Mouse (Mus musculus): ENCODE data around the gene Hoxc6. TPM values are rescaled to one million over a fixed set of nuclear protein-coding genes. Genes with fewer than 3 reads are reported as not detected.

Hoxc6 gene
- polyA plus RNA-seq, 1 experiment from 2014 or later = not detected

DNA sequence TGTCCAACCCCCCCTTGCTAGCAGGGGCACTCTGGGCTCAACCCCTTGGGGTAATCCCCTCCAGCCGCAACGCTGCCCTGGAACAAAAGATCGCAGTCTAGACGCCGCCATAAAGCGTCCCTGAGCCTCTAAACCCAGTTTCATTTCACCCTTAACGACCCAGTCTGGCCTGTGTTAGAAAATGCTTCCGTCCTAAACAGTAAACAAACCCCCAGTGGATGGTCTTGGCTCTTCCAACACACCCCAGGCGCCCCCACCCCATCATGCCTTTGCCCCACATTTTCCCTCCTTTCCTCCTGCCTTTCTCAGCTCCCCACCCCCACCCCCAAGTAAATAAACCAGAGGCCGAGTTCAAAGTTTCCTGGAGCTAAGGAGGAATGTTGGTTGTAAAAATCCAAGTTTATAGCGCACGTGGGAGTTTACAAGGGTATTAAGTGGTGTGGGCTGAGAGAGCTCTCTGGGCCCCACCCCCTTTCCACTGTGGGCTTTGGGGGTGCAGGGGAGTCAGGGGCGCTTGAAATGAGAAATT is 38.3 kb upstream of the Hoxc6 start:
- no peak for ATAC-seq
- Histone ChIP-seq H3K4me2 (ENCODE audit: low read length) (no peak overlapping the region), H3K27me3 (ENCODE audit: control insufficient read depth, insufficient read depth, low read depth, low read length) (peaks cover 86% of the 10 kb centered on the region), H3K4me1 (ENCODE audit: control insufficient read depth, insufficient read depth, low read length) (no peaks in the 10 kb centered on the region), H3K9me3 (replicated peaks; ENCODE audit: control insufficient read depth, low read length, poor library complexity, severe bottlenecking) (no peaks in the 10 kb centered on the region), H3K36me3 (ENCODE audit: control insufficient read depth, insufficient read depth, low read length) (no peaks in the 10 kb centered on the region), H3K4me3 (ENCODE audit: low read depth, low read length) (no peak overlapping the region), H3K27ac (ENCODE audit: low read length) (no peak overlapping the region), H3K9ac (ENCODE audit: low read depth, low read length) (no peak overlapping the region)
- WGBS = 1% methylated on average over 13 of the region's 13 CpGs

DNA sequence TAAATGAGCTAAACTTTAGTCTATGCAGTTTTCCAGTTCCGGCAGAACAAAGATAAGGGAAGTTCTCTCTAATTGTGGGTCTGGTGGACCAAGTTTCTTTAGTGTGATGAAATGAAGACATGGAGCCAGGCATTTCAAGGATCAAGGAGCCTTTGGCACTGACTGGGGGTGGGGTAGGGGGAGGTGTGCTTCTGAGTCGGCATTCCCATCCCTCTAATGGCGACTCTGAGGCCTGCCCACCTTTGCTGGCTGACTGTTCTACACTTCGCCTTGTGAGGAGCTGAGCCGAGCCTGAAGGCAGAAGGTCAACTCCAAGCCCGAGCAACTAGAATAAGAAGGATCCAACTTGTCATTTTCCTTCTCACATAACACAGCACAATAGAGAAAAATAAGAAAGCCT is 36.3 kb upstream of the Hoxc6 start:
- WGBS = 6% methylated on average over 6 of the region's 6 CpGs
- no peak for ATAC-seq
- H3K27ac ChIP-seq (ENCODE audit: low read length) = no peak overlapping the region
- peaks cover 2% of the 10 kb centered on the region; the same call in 1 of the 2 replicates for H3K4me1 ChIP-seq (ENCODE audit: control insufficient read depth, insufficient read depth, low read length)
- no peak overlapping the region for H3K4me3 ChIP-seq (ENCODE audit: low read depth, low read length)
- no peaks in the 10 kb centered on the region for H3K9me3 ChIP-seq (replicated peaks; ENCODE audit: control insufficient read depth, low read length, poor library complexity, severe bottlenecking)
- H3K9ac ChIP-seq (ENCODE audit: low read depth, low read length) = no peak overlapping the region
- H3K27me3 ChIP-seq (ENCODE audit: control insufficient read depth, insufficient read depth, low read depth, low read length) = peaks cover 88% of the 10 kb centered on the region
- H3K36me3 ChIP-seq (ENCODE audit: control insufficient read depth, insufficient read depth, low read length) = no peaks in the 10 kb centered on the region
- H3K4me2 ChIP-seq (ENCODE audit: low read length) = no peak overlapping the region

- no peak overlapping the region for H3K9ac ChIP-seq (ENCODE audit: low read depth, low read length)
- H3K36me3 ChIP-seq (ENCODE audit: control insufficient read depth, insufficient read depth, low read length) = no peaks in the 10 kb centered on the region
- no peak overlapping the region for H3K27ac ChIP-seq (ENCODE audit: low read length)
- ATAC-seq = no peak
- peaks cover 3% of the 10 kb centered on the region; the same call in 1 of the 2 replicates for H3K4me1 ChIP-seq (ENCODE audit: control insufficient read depth, insufficient read depth, low read length)
- no peaks in the 10 kb centered on the region for H3K9me3 ChIP-seq (replicated peaks; ENCODE audit: control insufficient read depth, low read length, poor library complexity, severe bottlenecking)
- peaks cover 88% of the 10 kb centered on the region for H3K27me3 ChIP-seq (ENCODE audit: control insufficient read depth, insufficient read depth, low read depth, low read length)
- WGBS = 2% methylated on average over 13 of the region's 13 CpGs
- no peak overlapping the region for H3K4me2 ChIP-seq (ENCODE audit: low read length)
- no peak overlapping the region for H3K4me3 ChIP-seq (ENCODE audit: low read depth, low read length)
Observed at GRCm38 (mm10) chr15:102962492-102962891, 35.6 kb upstream of the Hoxc6 start.

DNA sequence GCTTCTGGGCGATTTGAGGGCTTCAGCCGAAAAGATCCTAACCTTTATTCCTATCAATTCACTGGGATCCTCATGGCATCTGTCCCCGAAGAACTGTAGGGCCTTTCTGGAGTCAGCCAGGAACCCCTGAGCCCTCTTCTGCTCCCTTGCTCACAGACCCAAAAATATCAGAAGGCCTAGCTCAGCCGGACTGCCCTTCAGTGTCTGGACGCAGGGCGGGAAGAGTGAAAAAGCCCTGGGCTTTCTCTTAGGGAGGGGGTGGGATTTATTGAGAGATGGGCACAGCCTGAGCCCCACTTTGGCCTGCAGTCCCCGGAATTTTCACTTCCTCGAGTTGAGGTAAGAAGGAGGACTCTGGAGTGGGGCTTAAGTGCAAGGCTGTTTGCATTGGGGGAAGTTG is 34.8 kb upstream of the Hoxc6 start:
- peaks cover 87% of the 10 kb centered on the region for H3K27me3 ChIP-seq (ENCODE audit: control insufficient read depth, insufficient read depth, low read depth, low read length)

DNA sequence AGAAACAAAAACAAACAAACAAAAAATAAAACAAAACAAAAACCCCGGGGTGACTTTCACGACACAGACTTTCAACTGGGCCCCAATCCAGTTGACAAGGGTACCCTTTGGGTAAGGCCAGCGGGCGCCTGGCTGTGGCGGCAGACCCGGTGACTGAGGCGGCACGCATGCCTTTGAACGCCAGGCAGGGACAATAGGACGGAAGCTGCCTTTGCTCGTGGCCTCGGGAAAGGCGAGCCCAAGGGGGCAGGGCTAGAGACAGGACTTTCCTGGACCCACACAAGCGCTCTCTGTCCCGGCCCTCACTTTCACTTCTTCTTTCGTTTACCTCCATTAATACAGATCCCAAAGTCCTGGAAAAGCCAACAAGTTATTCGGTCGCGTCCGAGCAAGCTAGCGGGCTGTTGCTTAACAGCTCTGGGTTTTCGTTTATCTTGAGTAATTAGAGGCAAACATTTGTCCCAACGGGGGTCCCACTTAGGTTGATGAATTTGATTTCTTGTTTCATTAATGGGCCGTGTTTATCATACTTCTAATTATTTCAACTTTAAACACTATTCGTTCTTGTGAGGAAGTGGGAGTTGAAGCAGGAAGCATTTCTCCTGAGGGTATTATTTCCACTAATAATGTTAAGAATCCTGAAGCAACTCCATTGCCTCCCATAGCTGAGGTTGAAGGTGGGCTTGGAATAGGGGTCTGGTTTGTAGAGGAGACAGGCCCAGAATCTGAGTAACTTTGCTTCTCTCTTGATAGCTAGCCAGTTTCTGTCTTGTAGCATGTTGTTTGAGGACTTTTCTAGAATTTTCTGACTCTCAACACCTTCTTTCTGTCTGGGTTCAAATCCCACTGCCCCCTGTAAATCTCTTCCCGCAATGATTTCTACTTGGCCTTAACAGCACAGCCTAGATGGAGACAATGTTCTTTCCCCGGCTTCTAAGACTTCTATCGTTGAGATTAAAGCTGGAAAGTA is 34.1 kb upstream of the Hoxc6 start:
- Histone ChIP-seq H3K27me3 (ENCODE audit: control insufficient read depth, insufficient read depth, low read depth, low read length) (peaks cover 87% of the 10 kb centered on the region), H3K9ac (ENCODE audit: low read depth, low read length) (no peak overlapping the region), H3K4me2 (ENCODE audit: low read length) (no peak overlapping the region), H3K36me3 (ENCODE audit: control insufficient read depth, insufficient read depth, low read length) (no peaks in the 10 kb centered on the region), H3K4me3 (ENCODE audit: low read depth, low read length) (no peak overlapping the region), H3K27ac (ENCODE audit: low read length) (no peak overlapping the region), H3K4me1 (ENCODE audit: control insufficient read depth, insufficient read depth, low read length) (peaks cover 3% of the 10 kb centered on the region; the same call in 1 of the 2 replicates), H3K9me3 (replicated peaks; ENCODE audit: control insufficient read depth, low read length, poor library complexity, severe bottlenecking) (no peaks in the 10 kb centered on the region)
- WGBS = 2% methylated on average over 28 of the region's 28 CpGs
- ATAC-seq = no peak

More for the DNA sequence above, 34.8 kb upstream of the Hoxc6 start:
- H3K9ac ChIP-seq (ENCODE audit: low read depth, low read length) = no peak overlapping the region
- H3K4me3 ChIP-seq (ENCODE audit: low read depth, low read length) = no peak overlapping the region
- H3K36me3 ChIP-seq (ENCODE audit: control insufficient read depth, insufficient read depth, low read length) = no peaks in the 10 kb centered on the region
- WGBS = 1% methylated on average over 8 of the region's 8 CpGs
- peaks cover 3% of the 10 kb centered on the region; the same call in 1 of the 2 replicates for H3K4me1 ChIP-seq (ENCODE audit: control insufficient read depth, insufficient read depth, low read length)
- no peak overlapping the region for H3K4me2 ChIP-seq (ENCODE audit: low read length)
- H3K9me3 ChIP-seq (replicated peaks; ENCODE audit: control insufficient read depth, low read length, poor library complexity, severe bottlenecking) = no peaks in the 10 kb centered on the region
- no peak overlapping the region for H3K27ac ChIP-seq (ENCODE audit: low read length)
- ATAC-seq = no peak

- WGBS = 3% methylated on average over 26 of the region's 26 CpGs
- no peak overlapping the region for H3K27ac ChIP-seq (ENCODE audit: low read length)
- H3K9me3 ChIP-seq (replicated peaks; ENCODE audit: control insufficient read depth, low read length, poor library complexity, severe bottlenecking) = no peaks in the 10 kb centered on the region
- peaks cover 3% of the 10 kb centered on the region; the same call in 1 of the 2 replicates for H3K4me1 ChIP-seq (ENCODE audit: control insufficient read depth, insufficient read depth, low read length)
- no peaks in the 10 kb centered on the region for H3K36me3 ChIP-seq (ENCODE audit: control insufficient read depth, insufficient read depth, low read length)
- no peak overlapping the region for H3K9ac ChIP-seq (ENCODE audit: low read depth, low read length)
- ATAC-seq = no peak
- H3K4me2 ChIP-seq (ENCODE audit: low read length) = no peak overlapping the region
- peaks cover 90% of the 10 kb centered on the region for H3K27me3 ChIP-seq (ENCODE audit: control insufficient read depth, insufficient read depth, low read depth, low read length)
- H3K4me3 ChIP-seq (ENCODE audit: low read depth, low read length) = no peak overlapping the region
Observed at GRCm38 (mm10) chr15:102965003-102965891, 32.8 kb upstream of the Hoxc6 start.

GRCm38 (mm10) chr15:102965892-102966775 is 31.9 kb upstream of the Hoxc6 start:
- Histone ChIP-seq H3K9ac (ENCODE audit: low read depth, low read length) (no peak overlapping the region), H3K4me3 (ENCODE audit: low read depth, low read length) (no peak overlapping the region), H3K9me3 (replicated peaks; ENCODE audit: control insufficient read depth, low read length, poor library complexity, severe bottlenecking) (no peaks in the 10 kb centered on the region), H3K4me1 (ENCODE audit: control insufficient read depth, insufficient read depth, low read length) (peaks cover 3% of the 10 kb centered on the region; the same call in 1 of the 2 replicates), H3K4me2 (ENCODE audit: low read length) (no peak overlapping the region), H3K27me3 (ENCODE audit: control insufficient read depth, insufficient read depth, low read depth, low read length) (peaks cover 91% of the 10 kb centered on the region), H3K36me3 (ENCODE audit: control insufficient read depth, insufficient read depth, low read length) (no peaks in the 10 kb centered on the region), H3K27ac (ENCODE audit: low read length) (no peak overlapping the region)
- ATAC-seq = no peak
- 3% methylated on average over 30 of the region's 30 CpGs for WGBS

DNA sequence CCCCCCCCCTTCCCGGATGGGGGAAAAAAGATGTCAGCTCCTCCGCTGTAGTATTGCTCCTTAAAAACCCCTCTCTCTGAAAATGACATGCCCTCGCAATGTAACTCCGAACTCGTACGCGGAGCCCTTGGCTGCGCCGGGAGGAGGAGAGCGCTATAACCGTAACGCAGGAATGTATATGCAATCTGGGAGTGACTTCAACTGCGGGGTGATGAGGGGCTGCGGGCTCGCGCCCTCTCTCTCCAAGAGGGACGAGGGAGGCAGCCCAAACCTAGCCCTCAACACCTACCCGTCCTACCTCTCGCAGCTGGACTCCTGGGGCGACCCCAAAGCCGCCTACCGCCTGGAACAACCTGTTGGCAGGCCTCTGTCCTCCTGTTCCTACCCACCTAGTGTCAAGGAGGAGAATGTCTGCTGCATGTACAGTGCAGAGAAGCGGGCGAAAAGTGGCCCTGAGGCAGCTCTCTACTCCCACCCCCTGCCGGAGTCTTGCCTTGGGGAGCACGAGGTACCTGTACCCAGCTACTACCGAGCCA is 31.2 kb upstream of the Hoxc6 start, which contains the start of gene Hoxc10:
TSS of gene Hoxc10 (plus strand) at position 21 of the 536 bp plus-strand sequence.
- Histone ChIP-seq H3K4me2 (ENCODE audit: low read length) (no peak within 1 kb of the TSS), H3K4me1 (ENCODE audit: control insufficient read depth, insufficient read depth, low read length) (peaks cover 3% of the 10 kb centered on the region; the same call in 1 of the 2 replicates), H3K4me3 (ENCODE audit: low read depth, low read length) (no peak within 1 kb of the TSS), H3K27ac (ENCODE audit: low read length) (no peak within 1 kb of the TSS), H3K27me3 (ENCODE audit: control insufficient read depth, insufficient read depth, low read depth, low read length) (peaks cover 89% of the 10 kb centered on the region), H3K9ac (ENCODE audit: low read depth, low read length) (no peak within 1 kb of the TSS), H3K9me3 (replicated peaks; ENCODE audit: control insufficient read depth, low read length, poor library complexity, severe bottlenecking) (no peaks in the 10 kb centered on the region), H3K36me3 (ENCODE audit: control insufficient read depth, insufficient read depth, low read length) (no peaks in the 10 kb centered on the region)
- no peak for ATAC-seq
- WGBS = 4% methylated on average over 27 of the region's 27 CpGs

Measured in midbrain, embryonic 16.5 days (tissue).